Mouse (Mus musculus) mouse embryonic stem cell (cell line): ENCODE data around the gene Ppp1r9a.
"Not testable (repeated sequence)": the region's sequence is repeated elsewhere in the genome, so short reads cannot be mapped to it uniquely, and the experiment has no call there.

Experiments
- in situ Hi-C, 2 experiments: fragments of 300-500 bp; cut with MboI; formaldehyde crosslinking; loops; 1 replicate in 1 of 2; 3 replicates in 1 of 2; pipeline ENCODE4 v1.14.3; 2019 to 2020; ENCODE audit warnings: low sequenced_read_pairs in 2 of 2, low pct_unique_long_range_greater_than_20kb in 1 of 2, mixed read lengths in 1 of 2; ENCODE audit not compliant: unreplicated experiment in 1 of 2

Ppp1r9a gene

DNA sequence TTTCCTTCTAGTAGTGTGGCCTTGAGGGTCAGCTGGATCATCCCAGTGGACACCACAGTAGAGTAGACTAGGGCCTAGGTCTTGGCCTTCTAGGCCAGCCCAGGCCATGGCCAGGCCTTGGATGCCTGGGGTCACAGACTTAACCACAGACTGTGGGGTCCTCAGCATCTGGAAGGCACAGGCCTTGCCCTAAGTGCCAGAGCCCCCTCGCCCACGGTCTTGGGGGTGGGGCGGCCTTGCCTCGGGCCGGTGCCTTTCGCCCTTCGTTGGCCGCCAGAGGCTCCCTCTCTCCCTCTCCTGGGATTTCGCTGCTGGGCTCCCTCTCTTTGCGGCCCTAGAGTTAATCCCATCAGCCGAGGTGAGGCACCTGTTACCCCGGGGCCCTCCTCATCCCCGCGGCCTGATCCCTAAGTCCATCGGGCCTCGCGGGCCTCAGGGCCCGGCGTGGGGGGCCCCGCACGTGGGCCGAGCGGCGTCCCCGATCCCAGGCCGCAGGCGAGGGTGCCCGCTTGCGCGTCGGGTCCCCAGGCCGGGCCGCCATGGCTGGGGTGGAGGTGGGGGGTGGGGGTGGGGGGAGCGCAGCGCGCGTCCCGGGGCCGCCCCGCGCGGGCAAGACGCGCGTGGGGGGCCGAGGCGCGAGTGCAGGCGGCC is at the start of gene Ppp1r9a:
Gene Ppp1r9a (plus strand): TSS at position 244 of the 651 bp plus-strand sequence.
- in situ Hi-C loops, result no loop called here

DNA sequence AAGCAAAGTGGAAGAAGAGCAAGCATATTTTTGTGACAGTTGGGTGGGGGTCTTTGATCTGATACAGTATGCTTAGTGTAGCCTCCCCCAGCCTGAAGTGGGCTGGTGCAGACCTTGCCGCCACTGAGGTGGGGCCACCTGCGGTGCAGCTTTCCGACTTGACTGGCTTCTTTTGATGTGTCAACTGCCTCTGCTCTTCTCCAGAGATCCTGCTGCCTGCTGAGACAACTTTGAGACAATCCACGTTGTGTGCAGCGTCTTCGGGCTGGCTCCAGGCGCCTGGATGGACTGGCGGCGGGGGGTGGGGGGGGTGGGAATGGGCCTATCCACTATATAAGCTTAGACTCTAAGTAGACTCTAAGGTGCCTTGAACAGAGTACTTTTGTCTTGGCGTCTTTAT is 47.5 kb upstream of the Ppp1r9a start:
- in situ Hi-C loops, result no loop called here

DNA sequence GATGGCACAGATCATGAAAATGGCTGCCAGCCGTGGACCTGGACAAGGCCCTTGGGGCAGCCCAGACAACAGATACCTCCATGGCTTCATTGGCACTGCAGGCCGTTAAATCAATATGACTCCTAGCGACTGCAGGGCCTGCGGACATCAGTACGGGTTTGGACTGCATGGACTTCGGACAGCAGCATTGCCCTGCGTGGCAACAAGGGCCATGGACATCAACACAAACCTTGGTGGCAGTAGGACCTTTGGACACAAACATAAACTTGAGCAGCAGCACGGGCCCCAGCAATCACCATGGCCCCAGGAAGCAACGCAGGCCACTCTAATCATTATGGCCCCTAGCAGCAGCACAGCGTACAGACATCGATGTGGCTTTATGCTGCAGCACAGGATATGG is 45.8 kb upstream of the Ppp1r9a start:
- in situ Hi-C loops, result no loop called here

DNA sequence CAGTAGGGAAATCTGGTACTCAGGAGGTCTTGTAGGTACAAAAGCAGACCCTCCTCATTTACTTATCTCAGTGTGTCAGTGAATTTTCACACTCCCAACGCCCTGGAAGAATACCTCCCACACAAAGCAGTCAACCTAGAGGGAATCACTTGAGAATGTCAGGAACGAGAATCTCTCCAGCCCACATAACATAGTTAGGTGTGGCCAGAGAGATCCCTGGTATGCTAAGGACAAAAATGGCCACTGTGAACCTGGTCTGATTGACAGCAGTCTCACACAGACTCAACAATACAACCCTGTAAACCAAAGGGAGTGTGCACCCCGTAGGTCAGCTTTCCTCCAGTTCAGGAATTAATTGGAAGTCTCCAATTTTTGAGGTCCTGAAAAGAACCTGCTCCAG is 18.4 kb upstream of the Ppp1r9a start:
- in situ Hi-C loops, result loop anchor here in 1 of 2 experiments (10.0 kb wide), 1 partner anchor 230 kb away; no protein-coding TSS in a partner anchor

DNA sequence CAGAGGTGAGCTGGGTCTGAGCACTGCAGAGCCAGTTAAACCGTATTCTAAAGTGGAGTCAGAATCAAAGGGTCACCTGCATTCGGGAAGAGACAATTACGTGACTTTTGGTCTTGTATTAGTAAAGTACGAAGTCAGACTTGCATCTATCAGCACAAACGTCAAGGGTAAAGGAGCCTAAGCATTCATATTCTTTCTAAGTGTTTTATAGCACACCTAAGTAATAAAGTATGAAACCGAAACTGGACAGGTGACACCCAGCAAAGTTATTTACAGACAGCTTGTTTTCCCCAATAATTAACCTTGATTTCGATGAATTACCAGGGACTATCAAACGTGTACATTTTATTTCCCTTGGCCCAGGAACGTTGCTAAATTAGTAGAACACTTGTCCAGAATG is 13.2 kb upstream of the Ppp1r9a start:
- in situ Hi-C loops, result loop anchor here in 1 of 2 experiments (10.0 kb wide), 1 partner anchor 235 kb away; no protein-coding TSS in a partner anchor

DNA sequence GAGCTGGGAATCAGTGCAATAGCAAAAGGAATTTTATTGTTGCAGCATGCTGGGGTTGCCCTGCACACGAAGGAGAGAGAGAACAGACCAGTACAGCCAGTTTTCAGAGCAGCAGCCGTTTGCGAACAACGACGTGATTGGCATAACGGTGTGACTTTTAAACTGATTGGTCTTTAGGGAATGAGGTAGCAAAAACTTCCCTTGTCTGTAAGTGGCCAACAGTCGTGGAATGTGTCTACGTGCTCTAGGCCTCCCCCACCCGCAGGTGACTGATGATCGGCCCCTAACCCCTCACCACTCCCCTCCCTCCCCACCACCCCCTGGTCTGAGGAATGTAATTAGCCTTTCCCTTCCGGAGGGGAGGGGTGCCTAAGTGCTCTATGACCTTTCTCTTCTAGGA is 10.3 kb upstream of the Ppp1r9a start:
- in situ Hi-C loops, result no loop called here

DNA sequence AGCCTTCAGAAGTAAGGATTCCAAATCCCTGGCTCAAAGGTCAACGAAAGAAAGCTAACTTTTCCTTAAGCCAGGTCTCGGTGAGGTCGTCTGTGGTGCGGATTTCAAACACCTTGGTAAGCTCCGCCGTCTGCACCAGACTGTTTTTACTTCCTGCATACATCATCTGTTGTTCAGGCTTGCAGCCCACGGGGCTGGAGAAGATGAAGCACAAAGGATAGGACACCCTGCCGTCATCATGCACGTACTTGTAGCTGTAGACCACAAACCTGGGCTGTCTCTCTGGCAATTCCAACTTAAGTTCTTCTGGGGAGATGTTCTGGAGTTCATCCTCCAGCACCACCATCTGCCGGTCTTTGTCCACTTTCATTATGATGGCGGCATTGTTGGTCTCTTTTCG is 9.4 kb upstream of the Ppp1r9a start:
- in situ Hi-C loops, result not testable (repeated sequence)

DNA sequence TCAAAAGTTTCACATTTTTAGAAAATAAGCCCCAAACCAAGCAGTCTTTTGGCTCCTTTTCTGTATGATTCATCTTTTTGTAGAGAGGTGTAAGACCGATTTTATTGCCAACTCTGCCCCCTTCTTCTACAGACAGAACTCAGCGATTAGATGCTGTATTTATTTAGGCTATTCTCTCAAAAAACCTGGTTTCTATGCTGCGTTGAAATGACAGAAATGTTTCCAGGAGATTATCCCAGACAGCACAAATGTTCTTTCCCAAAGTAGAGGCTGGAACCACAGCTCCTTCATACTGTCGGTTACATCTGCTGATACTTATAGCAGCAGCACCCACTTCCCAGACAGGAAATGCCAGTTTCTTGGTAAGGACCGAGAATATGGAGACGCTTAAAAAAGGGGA is 2.8 kb upstream of the Ppp1r9a start:
- in situ Hi-C loops, result no loop called here

DNA sequence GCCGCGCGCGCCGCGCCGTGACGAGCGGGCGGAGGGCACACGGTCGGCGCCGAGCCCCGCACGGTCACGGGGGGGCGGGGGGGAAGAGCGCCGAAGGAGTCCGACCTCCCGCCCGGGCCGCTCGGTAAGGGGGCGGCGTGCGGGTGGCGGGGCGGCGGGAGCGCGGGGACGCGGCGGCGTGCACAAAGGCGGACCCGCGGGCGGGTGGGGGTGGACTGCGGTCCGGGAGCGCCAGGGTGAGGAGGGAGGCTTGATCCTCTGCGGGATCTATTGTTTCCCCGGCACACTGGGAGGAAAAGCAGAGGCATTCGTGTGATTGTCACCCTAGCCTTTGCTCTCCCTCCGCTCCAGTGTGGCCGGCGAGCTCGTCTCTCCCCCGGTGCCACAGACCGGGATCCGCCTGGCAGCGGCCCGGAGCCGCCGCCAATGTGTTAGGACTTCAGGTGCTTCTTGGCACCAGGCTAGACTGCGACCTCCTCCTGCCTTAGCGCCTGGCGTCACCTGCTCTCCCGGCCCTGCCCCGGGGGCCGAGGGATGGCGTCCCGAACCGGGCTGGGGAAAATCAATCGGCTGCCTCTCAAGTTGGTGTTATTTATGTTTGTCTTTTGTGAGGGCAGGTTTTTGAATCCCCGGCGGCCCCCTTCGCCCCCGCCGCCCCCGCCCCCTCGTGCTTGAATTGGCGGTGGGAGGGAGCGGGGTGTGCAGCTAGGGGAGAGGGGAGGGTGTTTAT is 773 bp downstream of the Ppp1r9a start:
- in situ Hi-C loops, result no loop called here

DNA sequence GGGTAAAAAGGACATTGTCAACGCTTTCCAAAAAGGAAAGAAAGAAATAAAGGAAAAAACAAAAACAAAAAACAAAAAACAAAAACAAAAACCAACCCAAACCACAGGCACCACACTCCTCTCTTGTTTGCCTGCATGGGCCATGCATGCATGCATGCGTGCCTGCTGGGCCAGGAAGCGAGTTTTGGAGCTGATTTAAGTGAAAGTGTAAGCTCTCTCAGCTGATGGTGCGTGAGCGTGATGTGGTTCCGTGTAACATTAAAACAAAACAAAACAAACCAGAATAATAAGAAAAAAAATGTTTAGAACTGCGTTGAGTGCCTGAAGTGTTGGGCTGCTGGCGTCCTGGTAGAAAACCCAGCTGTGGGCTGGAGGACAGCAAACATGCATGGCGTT is 1.3 kb downstream of the Ppp1r9a start:
- in situ Hi-C loops, result no loop called here

DNA sequence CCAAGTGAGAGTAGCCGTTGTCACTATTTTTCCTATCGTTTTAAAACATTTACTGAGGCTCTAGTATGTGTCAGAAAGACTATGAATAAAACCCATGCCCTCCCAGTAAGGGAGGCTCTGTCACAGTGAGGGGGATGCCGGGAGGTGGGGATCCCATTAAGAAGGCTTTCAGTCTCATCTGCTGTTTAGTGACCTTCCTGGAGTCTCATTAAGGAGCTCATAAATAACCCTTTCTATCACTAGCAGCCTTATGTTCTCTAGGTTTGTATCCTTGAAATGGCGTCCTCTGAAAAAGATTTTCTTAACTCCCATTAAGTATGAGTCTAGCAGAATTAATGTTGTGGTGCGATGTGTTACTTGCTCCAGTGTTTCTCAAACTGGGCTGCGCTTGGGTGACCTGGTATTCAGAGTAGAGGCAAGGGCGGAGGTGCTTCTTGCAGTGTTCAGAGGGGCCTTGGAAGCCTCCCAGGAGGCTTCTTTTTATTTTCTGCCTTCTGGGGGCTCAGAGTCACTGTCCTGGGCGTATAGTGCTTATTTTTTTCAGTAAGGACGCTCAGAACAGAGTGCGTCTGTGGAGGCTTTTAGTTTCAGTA is 7.4 kb downstream of the Ppp1r9a start:
- in situ Hi-C loops, result no loop called here

DNA sequence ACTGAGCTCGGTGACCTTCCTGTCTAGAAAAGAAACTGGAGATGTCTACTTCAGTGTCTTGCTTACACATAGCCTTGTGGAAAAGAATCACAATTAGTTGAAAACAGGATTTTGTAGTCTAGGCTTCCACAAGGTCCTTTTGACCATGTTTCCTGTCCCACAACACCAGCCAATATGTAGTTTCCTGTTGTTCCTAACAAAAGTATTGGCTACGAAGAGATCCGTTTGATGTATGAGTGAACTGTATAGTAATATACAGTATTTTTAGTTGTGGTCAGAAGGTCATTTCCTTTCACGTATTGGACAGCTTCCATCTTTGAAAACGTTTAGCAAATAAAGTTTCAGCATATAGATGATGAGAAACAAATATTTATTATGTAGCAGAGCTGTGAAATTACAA is 15.8 kb downstream of the Ppp1r9a start:
- in situ Hi-C loops, result no loop called here

DNA sequence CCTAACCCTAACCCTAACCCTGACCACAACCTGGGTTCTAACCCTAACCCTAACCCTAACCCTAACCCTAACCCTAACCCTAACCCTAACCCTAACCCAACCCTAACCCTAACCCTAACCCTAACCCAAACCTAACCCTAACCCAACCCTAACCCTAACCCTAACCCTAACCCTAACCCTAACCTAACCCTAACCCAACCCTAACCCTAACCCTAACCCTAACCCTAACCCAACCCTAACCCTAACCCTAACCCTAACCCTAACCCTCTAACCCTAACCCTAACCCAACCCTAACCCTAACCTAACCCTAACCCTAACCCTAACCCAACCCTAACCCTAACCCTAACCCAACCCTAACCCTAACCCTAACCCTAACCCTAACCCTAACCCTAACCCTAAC is 21.1 kb downstream of the Ppp1r9a start:
- in situ Hi-C loops, result not testable (repeated sequence)

DNA sequence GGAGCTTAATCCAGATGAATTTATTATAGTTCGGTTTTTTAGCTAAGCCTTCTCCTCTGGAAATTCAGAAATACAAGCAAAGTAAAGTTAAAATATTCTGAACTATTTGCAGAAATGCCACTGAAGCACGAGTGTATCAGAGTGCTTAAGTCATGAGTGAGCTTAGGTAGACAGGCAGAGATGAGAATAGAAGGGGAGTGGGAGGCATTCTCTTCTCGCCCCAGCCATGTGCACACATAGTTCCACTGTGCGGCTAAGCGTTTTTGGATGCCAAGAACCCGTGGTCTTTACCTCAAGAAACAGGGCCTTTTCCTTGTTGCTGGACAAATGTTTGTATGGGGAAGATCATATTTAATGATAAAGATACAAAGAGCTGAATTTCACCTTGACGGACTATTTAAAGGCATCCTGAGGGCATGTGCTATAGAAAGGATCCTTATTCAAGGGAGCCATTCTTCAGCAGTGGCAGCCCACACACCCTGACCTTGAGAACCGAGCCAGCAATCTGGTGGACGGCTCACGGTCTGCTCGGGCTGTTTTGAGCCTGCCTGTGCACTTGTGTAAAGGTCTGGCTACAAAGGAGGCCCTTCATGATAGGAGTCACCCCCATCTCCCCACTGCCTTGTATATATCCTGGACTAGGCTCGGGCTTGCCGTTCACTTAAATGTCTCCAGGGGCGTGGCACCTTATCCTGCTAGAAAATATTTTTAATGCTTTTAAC is 23.4 kb downstream of the Ppp1r9a start:
- in situ Hi-C loops, result no loop called here

DNA sequence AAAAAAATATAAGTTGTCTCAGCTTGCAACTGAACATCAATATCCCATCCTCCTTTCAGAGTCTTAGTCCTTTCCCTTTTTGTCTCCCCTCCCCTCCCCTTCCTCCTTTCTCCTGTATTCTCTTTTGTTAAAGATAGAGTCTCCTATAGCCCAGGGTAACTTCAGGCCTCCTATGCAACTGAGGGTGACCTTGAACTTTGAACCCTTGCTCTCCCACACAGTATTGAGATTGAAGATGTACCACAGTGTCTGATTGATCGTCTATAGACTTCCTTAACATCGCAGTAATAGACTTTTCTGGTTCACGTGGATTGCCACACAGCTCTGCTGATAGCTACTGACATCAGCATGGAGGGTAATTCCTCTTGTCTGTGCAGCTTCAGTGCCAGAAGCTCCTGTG is 27.6 kb downstream of the Ppp1r9a start:
- in situ Hi-C loops, result no loop called here

DNA sequence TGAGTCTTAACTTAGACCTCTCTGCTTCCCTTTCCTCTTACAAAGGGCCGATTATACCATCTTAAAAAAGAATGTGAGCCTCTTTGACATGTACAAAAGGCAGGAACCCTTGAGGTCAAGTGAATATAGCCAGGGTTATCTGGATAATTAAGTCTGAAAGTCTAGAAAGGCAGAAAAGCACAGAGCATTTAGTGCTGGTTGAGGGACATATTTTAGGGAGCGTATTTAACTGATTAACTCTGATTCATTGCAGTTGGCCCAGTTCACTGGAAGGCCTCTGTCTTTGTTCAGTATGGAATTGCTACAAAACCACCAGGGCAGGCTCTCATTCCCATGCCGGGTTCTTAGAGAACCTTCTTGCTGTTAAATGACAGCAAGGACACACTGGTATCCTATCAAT is 36.2 kb downstream of the Ppp1r9a start:
- in situ Hi-C loops, result no loop called here

DNA sequence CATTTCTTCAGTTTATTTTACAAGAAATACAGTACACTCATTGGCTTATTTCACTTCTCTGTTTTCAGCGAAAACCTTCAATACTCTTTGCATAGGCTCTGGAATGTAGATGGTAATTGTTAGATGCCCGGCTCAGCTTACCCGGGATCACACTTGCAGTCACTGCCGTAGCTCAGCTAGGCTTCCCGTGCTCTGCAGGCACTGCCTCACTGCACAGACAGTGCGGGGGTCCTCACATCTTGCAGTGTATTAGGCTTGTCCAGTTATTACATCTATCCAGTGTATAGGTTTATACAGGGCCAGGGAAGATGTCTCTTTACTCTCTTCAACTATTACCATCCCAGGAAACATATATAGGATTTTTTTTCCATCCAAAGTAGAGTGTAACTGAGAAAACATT is 37.4 kb downstream of the Ppp1r9a start:
- in situ Hi-C loops, result no loop called here

DNA sequence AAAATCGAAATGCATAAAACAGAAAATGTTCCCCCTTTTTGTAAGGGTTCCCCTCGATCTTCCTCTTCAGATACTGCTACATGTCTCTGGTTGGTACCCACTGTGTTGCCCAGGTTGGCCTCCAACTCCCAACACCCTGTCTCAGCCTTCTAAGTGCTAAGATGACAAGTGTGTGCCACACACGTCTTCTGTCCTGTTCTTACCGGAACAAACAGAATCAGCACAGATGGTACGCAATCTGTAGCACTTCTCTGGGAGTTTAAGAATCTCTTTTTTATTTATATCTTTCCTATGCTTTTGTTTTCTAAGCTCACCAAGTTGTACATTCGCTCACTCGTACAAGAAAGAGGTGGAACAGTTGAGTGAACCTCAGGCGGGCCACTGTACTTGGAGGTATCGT is 37.9 kb downstream of the Ppp1r9a start:
- in situ Hi-C loops, result no loop called here

DNA sequence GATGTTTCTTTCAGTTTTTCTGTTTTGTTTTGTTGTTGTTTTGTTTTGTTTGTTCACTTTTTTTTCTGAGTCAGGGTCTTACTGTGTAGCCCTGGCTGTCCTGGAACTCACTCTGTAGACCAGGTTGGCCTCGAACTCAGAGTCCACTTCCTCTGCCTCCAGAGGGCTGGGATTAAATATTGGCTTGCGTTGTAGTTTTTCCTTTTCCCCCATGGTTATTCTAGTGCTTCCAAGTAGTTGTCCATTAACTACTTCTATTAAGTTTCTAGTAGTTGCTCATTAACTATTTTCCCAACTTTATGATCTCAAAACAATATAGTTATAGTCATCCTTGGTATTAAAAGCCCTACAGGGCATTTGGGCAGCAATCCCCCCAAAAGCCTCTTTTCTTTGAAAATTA is 41.1 kb downstream of the Ppp1r9a start:
- in situ Hi-C loops, result no loop called here
